Mouse (Mus musculus) thymus, postnatal 25 days (tissue): ENCODE data around the gene Plod3.
A peak's percentile ranks its signal among the peaks of the same experiment; 100 is the strongest.

Source experiments
- DNase-seq: peaks from one replicate; pipeline ENCODE4 v3.0.0; 2022

Gene Plod3

GRCm38 (mm10) chr5:137028561-137029272, 41.9 kb downstream of the Plod3 start:
- DNase-seq, result no peak

GRCm38 (mm10) chr5:137029273-137029585, 42.4 kb downstream of the Plod3 start:
- DNase-seq, result no peak

- peak; percentile 91 for DNase-seq
These were observed 43.0 kb downstream of the Plod3 start for GRCm38 (mm10) chr5:137029643-137030415.

- no peak for DNase-seq
These were observed 43.6 kb downstream of the Plod3 start for GRCm38 (mm10) chr5:137030416-137030810.

- DNase-seq, result no peak
These were observed 44.5 kb downstream of the Plod3 start for GRCm38 (mm10) chr5:137031076-137032032.

GRCm38 (mm10) chr5:137032033-137032421, 45.2 kb downstream of the Plod3 start:
- peak; percentile 26 for DNase-seq

GRCm38 (mm10) chr5:137032641-137033074, 45.8 kb downstream of the Plod3 start:
- DNase-seq, result peak; percentile 90

GRCm38 (mm10) chr5:137036211-137036610, 49.4 kb downstream of the Plod3 start:
- DNase-seq, result no peak

- no peak for DNase-seq
These were observed 52.6 kb downstream of the Plod3 start for GRCm38 (mm10) chr5:137039453-137039852.

- no peak for DNase-seq
These were observed 54.6 kb downstream of the Plod3 start for GRCm38 (mm10) chr5:137041442-137041841.

- DNase-seq, result no peak
These were observed 57.2 kb downstream of the Plod3 start for GRCm38 (mm10) chr5:137043997-137044396.

- DNase-seq, result peak; percentile 99
These were observed 58.8 kb downstream of the Plod3 start, which contains the start of gene Ap1s1 for GRCm38 (mm10) chr5:137045402-137046323. Gene Ap1s1, minus strand, starts transcription at chr5:137046135.
